In genomic region chr5:110652719-110653648, GRCm38 (mm10) we compare ENCODE assay signal across 8 mouse cellular contexts. TPM values are rescaled to one million over a fixed set of nuclear protein-coding genes. Genes with fewer than 3 reads are reported as not detected.
A peak's percentile ranks its signal among the peaks of the same experiment; 100 is the strongest.
DNase-seq lines count a peak whose midpoint lies in the region; ATAC-seq lines count a peak whose summit lies in the region.

Noc4l (minus strand) TSS chr5:110653417.
Ddx51 (plus strand) TSS chr5:110653451.

- peak; percentile 90 for ATAC-seq in forebrain, embryonic 14.5 days
- peak; percentile 87 for ATAC-seq in neural tube, embryonic 15.5 days (ENCODE audit: low FRiP score)

- H3K9ac ChIP-seq in forebrain, embryonic 14.5 days (ENCODE audit: low read length) = peak within 1 kb of the TSS; percentile 79
- H3K9ac ChIP-seq in neural tube, embryonic 15.5 days (replicated peaks) = peak within 1 kb of the TSS; percentile 76

- peak within 1 kb of the TSS; percentile 96 for H3K4me2 ChIP-seq in forebrain, embryonic 14.5 days (ENCODE audit: low read length)
- H3K4me2 ChIP-seq in neural tube, embryonic 15.5 days = peak within 1 kb of the TSS; percentile 94

- intact Hi-C loops in heart, postnatal 14 days (cut with DNase I) = no loop called here

- peak; percentile 94 for DNase-seq in ES-CJ7 (ENCODE audit: low read depth, low spot score)
- peak; percentile 93 for DNase-seq in cerebellum, adult 11 months
- DNase-seq in forebrain, embryonic 14.5 days (ENCODE audit: low spot score) = peak; percentile 97
- peak; percentile 97 to 98 for DNase-seq in heart, postnatal 14 days
- peak; percentile 96 for DNase-seq in layer of hippocampus, adult 11-12 months (ENCODE audit: low spot score)
- peak; percentile 93 for DNase-seq in lung, adult 18-20 months
- DNase-seq in testis, postnatal 14 days (ENCODE audit: low spot score) = peak; percentile 95

- H3K27me3 ChIP-seq in forebrain, embryonic 14.5 days (replicated peaks; ENCODE audit: control insufficient read depth, insufficient read depth, low read length) = no peaks in the 10 kb centered on the region
- no peaks in the 10 kb centered on the region for H3K27me3 ChIP-seq in neural tube, embryonic 15.5 days (replicated peaks)

- under 1% methylated on average over 91 of the region's 91 CpGs for whole genome bisulfite sequencing in forebrain, embryonic 14.5 days
- 2% methylated on average over 91 of the region's 91 CpGs for WGBS in neural tube, embryonic 15.5 days

- no peak within 1 kb of the TSS; the same call in 1 of the 2 replicates for H3K27ac ChIP-seq in forebrain, embryonic 14.5 days (ENCODE audit: low read depth, low read length)
- H3K27ac ChIP-seq in neural tube, embryonic 15.5 days (replicated peaks) = peak within 1 kb of the TSS; percentile 65

- H3K4me3 ChIP-seq in forebrain, embryonic 14.5 days (ENCODE audit: low read depth, low read length) = peak within 1 kb of the TSS; percentile 98
- peak within 1 kb of the TSS; percentile 98 for H3K4me3 ChIP-seq in neural tube, embryonic 15.5 days (replicated peaks)

- H3K4me1 ChIP-seq in forebrain, embryonic 14.5 days (ENCODE audit: control insufficient read depth, insufficient read depth, low read length) = peaks cover 7% of the 10 kb centered on the region
- H3K4me1 ChIP-seq in neural tube, embryonic 15.5 days = peaks cover 24% of the 10 kb centered on the region

- peaks cover 68% of the 10 kb centered on the region for H3K36me3 ChIP-seq in forebrain, embryonic 14.5 days (ENCODE audit: control insufficient read depth, insufficient read depth, low read length)
- peaks cover 72% of the 10 kb centered on the region for H3K36me3 ChIP-seq in neural tube, embryonic 15.5 days

- no peaks in the 10 kb centered on the region for H3K9me3 ChIP-seq in forebrain, embryonic 14.5 days (replicated peaks; ENCODE audit: control insufficient read depth, low read length)
- no peaks in the 10 kb centered on the region for H3K9me3 ChIP-seq in neural tube, embryonic 15.5 days (replicated peaks)

RNA-seq across cellular contexts. Expression of gene Noc4l, which starts in this region (rescaled TPM):
- polyA plus RNA-seq in forebrain, embryonic 14.5 days (2014; fragmentation: Nextera tagmentation; extraction: Ambion mirVana) = 37.6 and 40.6 TPM in 2 replicates
- total RNA-seq in heart, postnatal 14 days (2021) = 10 to 100 TPM; 12.6 to 13.3 TPM
- polyA plus RNA-seq in neural tube, embryonic 15.5 days (2015; fragmentation: Nextera tagmentation; extraction: Ambion mirVana) = 40.1 and 49.0 TPM in 2 replicates

RNA-seq across cellular contexts. Expression of gene Ddx51, which starts in this region (rescaled TPM):
- 15.9 and 27.0 TPM in 2 replicates for polyA plus RNA-seq in forebrain, embryonic 14.5 days (2014; fragmentation: Nextera tagmentation; extraction: Ambion mirVana)
- total RNA-seq in heart, postnatal 14 days (2021) = 1 to 10 TPM; 7.7 to 8.3 TPM
- 17.5 and 18.3 TPM in 2 replicates for polyA plus RNA-seq in neural tube, embryonic 15.5 days (2015; fragmentation: Nextera tagmentation; extraction: Ambion mirVana)
